Mouse (Mus musculus): ENCODE data around the gene Ttc7. TPM values are rescaled to one million over a fixed set of nuclear protein-coding genes. Genes with fewer than 3 reads are reported as not detected.

The Ttc7 gene
- total RNA-seq, 2 experiments from 2014 or later = 47.8 to 58.5 TPM

DNA sequence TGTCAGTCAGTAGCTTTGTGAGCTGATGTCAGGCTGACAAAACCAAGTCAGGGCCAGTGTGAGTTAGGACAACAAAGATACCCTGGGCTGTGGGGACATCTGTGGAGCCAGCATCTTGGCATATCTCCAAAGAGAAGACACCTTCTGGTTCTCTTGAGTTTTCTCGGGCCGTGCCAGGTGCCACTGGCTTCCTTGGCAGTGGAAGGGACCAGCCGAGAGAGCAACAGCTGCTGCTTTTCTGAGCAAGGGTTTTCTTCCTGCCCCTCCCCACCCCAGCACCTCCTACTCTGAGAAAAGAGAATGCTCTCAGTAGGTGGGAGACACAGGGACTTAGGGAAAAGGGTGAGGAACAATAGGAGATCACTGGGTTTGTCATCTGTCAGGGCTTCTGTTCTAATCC is 78.4 kb downstream of the Ttc7 start:
- no peak for ATAC-seq (replicated peaks; ENCODE audit: poor library complexity)

DNA sequence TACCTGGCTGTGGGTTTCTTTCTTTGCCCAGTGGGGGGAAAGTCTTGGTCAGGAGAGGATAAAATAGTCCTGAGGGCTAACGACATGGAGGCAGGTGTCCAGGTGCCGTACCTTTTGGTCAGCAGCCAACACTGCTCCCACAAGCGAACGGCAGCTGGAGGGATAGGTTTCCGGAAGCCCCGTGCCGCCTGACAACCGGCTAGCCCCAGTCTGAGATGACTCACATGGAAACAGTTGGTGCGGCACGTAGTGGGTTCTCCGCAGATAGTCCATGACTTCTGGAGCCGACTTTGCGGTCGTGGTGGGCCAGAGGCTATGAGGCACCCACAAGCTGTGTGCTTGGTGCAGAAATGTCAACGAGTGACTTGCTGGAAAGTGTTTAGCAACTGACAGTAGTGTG is 81.4 kb downstream of the Ttc7 start:
- ATAC-seq (replicated peaks; ENCODE audit: poor library complexity) = no peak

GRCm38 (mm10) chr17:87365268-87365667 is 82.6 kb downstream of the Ttc7 start:
- ATAC-seq (replicated peaks; ENCODE audit: poor library complexity) = peak; percentile 87

GRCm38 (mm10) chr17:87366520-87366919 is 83.8 kb downstream of the Ttc7 start:
- no peak for ATAC-seq (replicated peaks; ENCODE audit: poor library complexity)

DNA sequence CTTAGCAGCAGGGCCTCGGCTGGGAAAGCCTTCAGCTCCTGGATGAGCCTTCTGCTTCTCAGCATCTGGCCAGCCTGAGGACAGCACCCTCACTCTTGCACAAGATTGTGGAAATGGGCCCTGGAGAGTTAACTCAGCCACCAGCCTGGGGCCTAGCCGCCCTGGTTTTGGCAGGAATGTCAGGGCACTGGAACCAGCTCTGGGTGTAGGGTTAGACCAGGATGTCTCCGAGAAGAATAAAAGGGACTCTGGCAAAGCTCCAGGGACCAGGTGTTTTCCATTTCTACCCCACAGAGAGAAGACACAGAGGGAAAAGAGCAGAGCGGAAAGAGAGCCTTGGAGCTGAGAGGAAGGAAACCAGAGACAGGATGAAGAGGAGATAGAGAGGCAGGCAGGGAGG is 84.5 kb downstream of the Ttc7 start:
- ATAC-seq (replicated peaks; ENCODE audit: poor library complexity) = no peak

- no peak for ATAC-seq (replicated peaks; ENCODE audit: poor library complexity)
These were observed 85.0 kb downstream of the Ttc7 start for GRCm38 (mm10) chr17:87367640-87368039.

- ATAC-seq (replicated peaks; ENCODE audit: poor library complexity) = no peak
These were observed 85.8 kb downstream of the Ttc7 start for GRCm38 (mm10) chr17:87368481-87368880.

GRCm38 (mm10) chr17:87369270-87369759 is 86.6 kb downstream of the Ttc7 start:
- no peak for ATAC-seq (replicated peaks; ENCODE audit: poor library complexity)

DNA sequence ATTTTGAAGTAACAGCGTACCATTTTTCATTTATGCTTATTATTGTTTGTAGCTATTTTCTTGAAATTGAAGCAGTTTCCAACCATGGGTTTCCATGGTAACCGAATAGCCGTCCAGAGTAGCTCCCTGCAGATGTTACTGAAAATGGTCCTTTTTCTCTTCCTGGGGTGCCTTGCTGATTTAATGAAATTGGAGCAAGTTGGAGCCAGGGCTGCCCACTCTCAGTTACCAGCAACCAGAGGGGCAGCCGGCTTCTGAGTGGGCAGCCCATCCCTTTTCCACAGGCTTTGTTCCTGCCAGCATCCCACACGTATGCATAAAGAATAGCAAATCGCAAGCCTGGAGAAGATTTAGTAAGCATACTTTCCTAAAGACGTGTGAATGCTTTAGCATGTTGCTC is 89.5 kb downstream of the Ttc7 start:
- no peak for ATAC-seq (replicated peaks; ENCODE audit: poor library complexity)

DNA sequence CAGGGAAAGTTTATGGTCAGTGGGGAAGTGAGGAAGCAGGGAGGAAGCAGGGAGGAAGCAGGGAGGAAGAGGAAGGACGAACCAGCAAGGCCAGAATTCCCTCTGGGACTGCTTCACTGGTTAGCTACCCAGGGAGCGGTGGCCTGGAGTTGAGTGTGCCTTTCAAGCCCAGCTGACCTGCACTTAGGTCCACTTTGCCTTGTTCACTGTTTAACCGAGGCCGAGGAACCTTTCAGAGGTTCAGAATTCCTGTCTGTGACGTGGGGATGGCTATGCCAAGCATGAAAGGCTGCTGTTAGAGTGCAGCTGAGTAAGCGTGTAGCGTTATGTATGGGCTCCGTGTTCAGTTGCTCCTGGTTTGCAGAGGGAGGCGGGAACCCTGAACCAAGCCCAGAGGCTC is 90.6 kb downstream of the Ttc7 start:
- no peak for ATAC-seq (replicated peaks; ENCODE audit: poor library complexity)

- peak; percentile 29 for ATAC-seq (replicated peaks; ENCODE audit: poor library complexity)
These were observed 93.3 kb downstream of the Ttc7 start for GRCm38 (mm10) chr17:87375941-87376511.

GRCm38 (mm10) chr17:87376831-87377471 is 94.3 kb downstream of the Ttc7 start:
- no peak for ATAC-seq (replicated peaks; ENCODE audit: poor library complexity)

DNA sequence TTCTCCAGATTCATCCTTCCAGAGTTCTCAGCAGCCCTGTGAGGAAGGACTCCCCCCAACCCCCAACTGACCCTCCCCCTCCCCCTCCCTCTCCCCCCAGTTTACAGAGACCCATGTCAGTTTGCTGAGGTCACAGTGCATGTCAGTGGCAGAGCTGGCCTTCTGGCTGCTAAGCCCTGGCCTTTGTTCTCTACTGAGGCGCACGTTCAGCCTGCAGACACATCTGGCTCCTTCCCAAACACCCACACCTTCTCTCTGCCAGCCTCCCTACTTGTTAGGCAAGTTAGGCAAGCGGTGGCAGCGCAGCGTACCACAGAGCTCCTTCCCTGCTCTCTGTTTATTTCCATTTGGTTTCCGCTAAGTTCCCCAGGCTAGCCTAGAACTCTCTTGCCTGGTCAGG is 94.8 kb downstream of the Ttc7 start:
- ATAC-seq (replicated peaks; ENCODE audit: poor library complexity) = no peak

GRCm38 (mm10) chr17:87378354-87379159 is 95.9 kb downstream of the Ttc7 start:
- ATAC-seq (replicated peaks; ENCODE audit: poor library complexity) = peak; percentile 24

GRCm38 (mm10) chr17:87379160-87379624 is 96.5 kb downstream of the Ttc7 start:
- ATAC-seq (replicated peaks; ENCODE audit: poor library complexity) = no peak

DNA sequence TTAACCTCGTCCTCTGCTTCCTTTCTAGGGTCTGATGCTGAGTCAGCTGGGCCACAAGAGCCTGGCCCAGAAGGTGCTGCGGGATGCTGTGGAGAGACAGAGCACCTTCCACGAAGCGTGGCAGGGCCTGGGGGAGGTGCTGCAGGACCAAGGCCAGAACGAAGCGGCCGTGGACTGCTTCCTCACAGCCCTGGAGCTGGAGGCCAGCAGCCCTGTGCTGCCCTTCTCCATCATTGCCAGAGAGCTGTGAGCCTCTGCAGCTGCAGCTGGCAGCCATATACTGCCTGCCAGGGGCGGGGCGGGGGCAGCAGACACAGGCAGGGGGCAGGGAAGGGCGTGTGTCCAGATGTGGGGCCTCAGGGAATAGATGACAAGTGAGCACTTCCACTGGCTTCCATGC is 97.1 kb downstream of the Ttc7 start:
- no peak for ATAC-seq (replicated peaks; ENCODE audit: poor library complexity)

GRCm38 (mm10) chr17:87380681-87381080 is 98.0 kb downstream of the Ttc7 start:
- no peak for ATAC-seq (replicated peaks; ENCODE audit: poor library complexity)

DNA sequence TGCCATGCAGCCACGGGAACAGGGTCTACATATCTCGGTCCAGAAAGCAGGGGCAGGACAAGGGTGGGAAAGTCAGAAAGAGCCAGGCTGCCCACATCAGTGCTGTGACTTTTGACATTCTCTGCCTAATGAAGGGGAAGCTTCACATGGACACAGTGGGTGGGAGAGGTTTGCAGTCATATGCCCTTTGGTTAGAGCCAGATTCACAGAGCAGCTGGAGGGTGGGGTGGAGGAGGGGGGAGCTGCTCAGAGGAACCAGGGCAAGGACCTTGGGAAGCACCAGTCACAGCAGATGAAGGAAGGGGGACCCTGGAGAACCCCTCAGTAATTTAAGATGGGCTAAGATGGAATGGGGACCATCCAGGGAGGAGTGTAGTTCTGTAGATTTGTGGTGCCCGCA is 103.1 kb downstream of the Ttc7 start:
- ATAC-seq (replicated peaks; ENCODE audit: poor library complexity) = no peak

DNA sequence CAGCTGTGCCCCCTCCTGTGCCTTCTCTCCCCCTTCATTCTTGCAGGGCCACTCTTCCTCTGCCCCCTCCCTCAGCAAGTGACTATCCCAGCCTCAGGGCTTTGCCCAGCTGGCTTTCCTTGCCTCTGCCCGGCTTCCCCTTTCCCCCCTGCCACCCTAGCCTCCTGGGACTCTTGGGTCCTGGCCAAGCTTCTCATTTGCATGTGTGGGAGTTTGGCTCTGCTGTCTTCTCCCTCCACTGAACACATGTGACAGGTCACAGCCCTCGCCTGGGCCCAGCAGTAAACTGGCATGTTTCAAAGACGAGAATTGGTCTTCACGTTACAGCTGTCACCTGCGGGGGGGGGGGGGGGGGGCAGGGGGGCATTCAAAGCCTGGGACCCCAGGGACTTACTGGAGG is 104.4 kb downstream of the Ttc7 start:
- peak; percentile 48 for ATAC-seq (replicated peaks; ENCODE audit: poor library complexity)

DNA sequence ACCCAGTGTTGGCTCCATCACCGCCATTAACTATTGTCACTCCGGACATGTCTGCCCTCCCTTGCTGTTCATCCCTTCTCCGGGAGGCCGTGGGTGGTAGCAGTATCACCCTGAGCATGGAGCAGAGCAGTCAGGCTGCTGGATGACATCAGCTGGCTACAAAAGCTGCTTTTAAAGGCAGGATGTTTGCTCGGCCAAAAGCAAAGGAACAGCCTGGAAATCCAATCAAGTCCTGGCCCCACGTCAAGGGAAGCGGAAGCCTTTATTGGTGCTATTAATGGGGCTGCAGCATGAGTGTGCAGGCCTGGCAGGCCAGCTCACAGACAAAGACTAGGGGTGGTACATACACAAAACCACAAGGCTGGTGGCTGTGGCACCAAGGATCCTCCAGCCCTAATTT is 108.6 kb downstream of the Ttc7 start:
- no peak for ATAC-seq (replicated peaks; ENCODE audit: poor library complexity)

- ATAC-seq (replicated peaks; ENCODE audit: poor library complexity) = peak; percentile 45; the same call in 1 of the 2 replicates
These were observed 114.4 kb downstream of the Ttc7 start for GRCm38 (mm10) chr17:87397088-87397487.

DNA sequence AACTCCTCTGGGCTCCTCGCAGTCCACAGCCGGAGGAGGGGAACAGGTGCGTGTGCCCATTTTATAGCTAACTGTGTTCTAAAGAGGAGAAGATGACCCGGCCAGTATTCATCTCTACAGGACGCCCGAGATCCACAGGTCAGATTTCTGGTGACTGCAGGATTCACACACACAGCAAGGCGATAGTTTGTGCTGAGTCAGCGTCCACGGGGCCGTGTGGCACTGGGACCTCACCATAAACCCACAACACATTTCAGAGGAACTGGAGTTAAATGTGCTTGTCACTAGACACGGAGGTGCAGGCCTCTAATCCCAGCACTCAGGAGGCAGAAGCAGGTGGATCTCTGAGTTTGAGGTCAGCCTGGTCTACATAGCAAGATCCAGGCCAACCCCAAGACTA is 119.8 kb downstream of the Ttc7 start:
- no peak for ATAC-seq (replicated peaks; ENCODE audit: poor library complexity)
